Mouse (Mus musculus) embryonic fibroblast, embryonic 13.5 days (primary cell): ENCODE data around the gene Dhrs2.

Source experiments
- CTCF ChIP-seq: IDR thresholded peaks from 2 replicates; pipeline ENCODE4 v1.5.1; 2011; ENCODE audit warnings: mild to moderate bottlenecking, control low read depth, low read length, moderate library complexity, borderline replicate concordance; ENCODE audit not compliant: insufficient read depth
- POLR2A ChIP-seq: IDR thresholded peaks from 2 replicates; pipeline ENCODE4 v1.6.1; 2011; ENCODE audit warnings: low read depth, mild to moderate bottlenecking, control low read depth, low read length, moderate library complexity

GRCm38 (mm10) chr14:55197121-55197520, 24.7 kb upstream of the Dhrs2 start:
- TF ChIP-seq CTCF (no peak), POLR2A (no peak)
